In genomic region chr8:46934898-46935297, GRCm38 (mm10) we compare ENCODE assay signal across 8 mouse cellular contexts. TPM values are rescaled to one million over a fixed set of nuclear protein-coding genes. Genes with fewer than 3 reads are reported as not detected.
DNase-seq lines count a peak whose midpoint lies in the region; ATAC-seq and TF ChIP-seq lines count a peak whose summit lies in the region.

No protein-coding gene starts in this region.

- no peak for TF ChIP-seq POLR2A in heart, adult 2 months (IDR thresholded peaks at IDR 0.05; ENCODE audit: insufficient read depth, low read depth, low read length)

- H3K79me2 ChIP-seq in heart, adult 2 months (replicated peaks; ENCODE audit: control insufficient read depth, insufficient read depth, low read length) = no peaks in the 10 kb centered on the region

- intact Hi-C loops in heart, adult 2 months (cut with DNase I) = loop anchor here (2.0 to 5.0 kb wide), 3 partner anchors 43 to 198 kb away; no protein-coding TSS in a partner anchor

- no peak overlapping the region for H3K4me3 ChIP-seq in ES-E14 (ENCODE audit: insufficient read depth in 1 of 2, low read depth in 1 of 2, low read length in 2 of 2, poor library complexity in 1 of 2, severe bottlenecking in 1 of 2)
- H3K4me3 ChIP-seq in heart, adult 2 months = no peak overlapping the region
- no peak overlapping the region for H3K4me3 ChIP-seq in kidney, embryonic 15.5 days (replicated peaks)
- H3K4me3 ChIP-seq in liver, embryonic 15.5 days (replicated peaks) = no peak overlapping the region
- no peak overlapping the region for H3K4me3 ChIP-seq in neural tube, embryonic 11.5 days (ENCODE audit: low read depth, low read length)

- H3K9me3 ChIP-seq in ES-E14 (ENCODE audit: control insufficient read depth, insufficient read depth, low read depth, low read length) = no peaks in the 10 kb centered on the region
- no peaks in the 10 kb centered on the region for H3K9me3 ChIP-seq in kidney, embryonic 15.5 days (replicated peaks)
- H3K9me3 ChIP-seq in liver, embryonic 15.5 days (replicated peaks) = no peaks in the 10 kb centered on the region
- no peaks in the 10 kb centered on the region for H3K9me3 ChIP-seq in neural tube, embryonic 11.5 days (ENCODE audit: control insufficient read depth, low read length)

- peak; percentile 64 for DNase-seq in ES-E14 (ENCODE audit: low read depth, low spot score)
- peak; percentile 43 for DNase-seq in adrenal gland, adult 8-10 months
- peak; percentile 81 for DNase-seq in embryo, embryonic 11 days
- peak; percentile 71 to 78 for DNase-seq in heart, adult 2 months
- DNase-seq in neural tube, embryonic 11.5 days (ENCODE audit: low spot score) = peak; percentile 67
- DNase-seq in yolk sac, embryonic 10.5 days (ENCODE audit: low spot score) = peak; percentile 57

- no peaks in the 10 kb centered on the region for H3K36me3 ChIP-seq in ES-E14 (ENCODE audit: control insufficient read depth, insufficient read depth, low read length, poor library complexity, severe bottlenecking)
- H3K36me3 ChIP-seq in heart, adult 2 months (ENCODE audit: control insufficient read depth, insufficient read depth, low read length) = no peaks in the 10 kb centered on the region
- H3K36me3 ChIP-seq in kidney, embryonic 15.5 days = no peaks in the 10 kb centered on the region
- no peaks in the 10 kb centered on the region for H3K36me3 ChIP-seq in liver, embryonic 15.5 days (replicated peaks)
- H3K36me3 ChIP-seq in neural tube, embryonic 11.5 days (ENCODE audit: control insufficient read depth, insufficient read depth, low read length) = no peaks in the 10 kb centered on the region

- peak; percentile 61; the same call in 1 of the 2 replicates for TF ChIP-seq EP300 in heart, adult 2 months (IDR thresholded peaks at IDR 0.05; ENCODE audit: insufficient read depth, low read depth, low read length)

- ATAC-seq in kidney, embryonic 15.5 days (replicated peaks; ENCODE audit: low FRiP score) = peak; percentile 71; the same call in 1 of the 2 replicates
- ATAC-seq in liver, embryonic 15.5 days (ENCODE audit: insufficient read depth) = no peak
- ATAC-seq in neural tube, embryonic 11.5 days (ENCODE audit: insufficient read depth, low FRiP score, low TSS enrichment) = 0 out of 2 replicates have a peak, but pooled peaks have one; percentile 35

- H3K27me3 ChIP-seq in heart, adult 2 months (ENCODE audit: control insufficient read depth, insufficient read depth, low read length) = no peaks in the 10 kb centered on the region
- no peaks in the 10 kb centered on the region for H3K27me3 ChIP-seq in kidney, embryonic 15.5 days
- H3K27me3 ChIP-seq in liver, embryonic 15.5 days = no peaks in the 10 kb centered on the region
- no peaks in the 10 kb centered on the region for H3K27me3 ChIP-seq in neural tube, embryonic 11.5 days (ENCODE audit: control insufficient read depth, insufficient read depth, low read length)

- H3K9ac ChIP-seq in ES-E14 (ENCODE audit: insufficient read depth, low read depth, low read length, poor library complexity, severe bottlenecking) = no peak overlapping the region
- H3K9ac ChIP-seq in heart, adult 2 months (ENCODE audit: low read depth, low read length) = no peak overlapping the region
- no peak overlapping the region for H3K9ac ChIP-seq in kidney, embryonic 15.5 days
- no peak overlapping the region for H3K9ac ChIP-seq in liver, embryonic 15.5 days
- H3K9ac ChIP-seq in neural tube, embryonic 11.5 days (ENCODE audit: low read length) = no peak overlapping the region

- H3K4me1 ChIP-seq in ES-E14 (ENCODE audit: control insufficient read depth in 2 of 2, insufficient read depth in 2 of 2, low read length in 2 of 2, poor library complexity in 1 of 2) = no peaks in the 10 kb centered on the region
- H3K4me1 ChIP-seq in heart, adult 2 months (ENCODE audit: control insufficient read depth, insufficient read depth, low read length) = peaks cover 4% of the 10 kb centered on the region
- H3K4me1 ChIP-seq in kidney, embryonic 15.5 days = 0 out of 2 replicates have a peak, but pooled peaks cover 5% of the 10 kb centered on the region
- no peaks in the 10 kb centered on the region for H3K4me1 ChIP-seq in liver, embryonic 15.5 days (replicated peaks)
- no peaks in the 10 kb centered on the region for H3K4me1 ChIP-seq in neural tube, embryonic 11.5 days (ENCODE audit: control insufficient read depth, insufficient read depth, low read length)

- WGBS in heart, adult 2 months = 30% methylated on average over 9 of the region's 9 CpGs
- 32% methylated on average over 9 of the region's 9 CpGs for WGBS in kidney, embryonic 15.5 days
- 24% methylated on average over 9 of the region's 9 CpGs for WGBS in liver, embryonic 15.5 days (ENCODE audit: insufficient replicate concordance)
- WGBS in neural tube, embryonic 11.5 days = 25% methylated on average over 9 of the region's 9 CpGs

- peak; percentile 95 for TF ChIP-seq CTCF in heart, adult 2 months (IDR thresholded peaks at IDR 0.05)

- no peak overlapping the region for H3K27ac ChIP-seq in ES-E14 (ENCODE audit: insufficient read depth, low read depth, low read length, poor library complexity, severe bottlenecking)
- peak overlapping the region; percentile 57 for H3K27ac ChIP-seq in heart, adult 2 months
- H3K27ac ChIP-seq in kidney, embryonic 15.5 days = no peak overlapping the region
- 0 out of 2 replicates have a peak overlapping the region, but pooled peaks have one; percentile 19 for H3K27ac ChIP-seq in liver, embryonic 15.5 days (replicated peaks)
- H3K27ac ChIP-seq in neural tube, embryonic 11.5 days (ENCODE audit: low read depth, low read length) = no peak overlapping the region

- no peak overlapping the region for H3K4me2 ChIP-seq in kidney, embryonic 15.5 days
- no peak overlapping the region for H3K4me2 ChIP-seq in liver, embryonic 15.5 days
- H3K4me2 ChIP-seq in neural tube, embryonic 11.5 days (ENCODE audit: low read depth) = no peak overlapping the region

- in situ Hi-C loops in ES-E14 (cut with MboI; ENCODE audit: low sequenced_read_pairs in 2 of 2, unreplicated experiment in 2 of 2) = no loop called here

TF ChIP-seq in ES-E14, 5 proteins besides CTCF, POLR2A, EP300 and RAD21:
- TF ChIP-seq CHD2 (IDR thresholded peaks at IDR 0.05; ENCODE audit: low read depth, low read length) = no peak
- TF ChIP-seq ZC3H11A (IDR thresholded peaks at IDR 0.05; ENCODE audit: borderline replicate concordance, low read depth, low read length) = peak; percentile 29; the same call in 1 of the 2 replicates
- TF ChIP-seq HCFC1 (IDR thresholded peaks at IDR 0.05; ENCODE audit: borderline replicate concordance, insufficient read depth, low read length) = no peak
- TF ChIP-seq ZNF384 (IDR thresholded peaks at IDR 0.05; ENCODE audit: low read depth, low read length) = no peak
- TF ChIP-seq MAFK (IDR thresholded peaks at IDR 0.05; ENCODE audit: insufficient read depth, low read depth, low read length) = no peak
TF ChIP-seq in ES-E14: peak in this region for 1.

RNA-seq across cellular contexts. Expression of gene Enpp6, which starts 51.8 kb away (rescaled TPM):
- 0.22 TPM in 1 of 2 replicates, not detected in the other for total RNA-seq in ES-E14 (2012; rRNA removed)
- 1 to 10 TPM in 3 of 4 experiments, under 1 TPM in 1; 0.91 to 2.4 (median 1.4) TPM for total RNA-seq in adrenal gland, adult 8-10 months (2022)
- total RNA-seq in heart, adult 2 months (2021) = 1 to 10 TPM; 2.9 to 3.5 TPM
- 5.9 and 7.7 TPM in 2 replicates for polyA plus RNA-seq in heart, adult 2 months (2012; rRNA removed)
- polyA plus RNA-seq in kidney, embryonic 15.5 days (2015; fragmentation: Nextera tagmentation; extraction: Ambion mirVana) = 1.7 TPM in 2 replicates
- 0.30 and 0.92 TPM in 2 replicates for polyA plus RNA-seq in liver, embryonic 15.5 days (2015; fragmentation: Nextera tagmentation; extraction: Ambion mirVana)
- 0.04 and 0.34 TPM in 2 replicates for polyA plus RNA-seq in neural tube, embryonic 11.5 days (2014; fragmentation: Nextera tagmentation; extraction: Ambion mirVana)

Comparison
In these comparisons a context has a peak if more than half of its experiments do, and no peak if none do; other contexts are left out.
1. H3K27ac ChIP-seq: peak in heart, adult 2 months (single experiment) and liver, embryonic 15.5 days (single experiment); none in ES-E14 (single experiment), kidney, embryonic 15.5 days (single experiment) and neural tube, embryonic 11.5 days (single experiment).
2. Peak in every context shown above with its lines, with median percentiles within 50 percentile points of each other: DNase-seq.